Mouse (Mus musculus) frontal cortex, adult (tissue): ENCODE data around the gene Adarb1.

Experiments
- ATAC-seq: cut with Nextera tagmentation; 2 replicates; pipeline ENCODE4 v1.9.2; 2017; ENCODE audit warnings: mild to moderate bottlenecking, moderate library complexity, mixed read lengths; ENCODE audit not compliant: low TSS enrichment

The Adarb1 gene

GRCm38 (mm10) chr10:77435343-77435742, 17.3 kb upstream of the Adarb1 start:
- ATAC-seq: no peak

GRCm38 (mm10) chr10:77434457-77435151, 16.5 kb upstream of the Adarb1 start:
- peak; percentile 91 for ATAC-seq

GRCm38 (mm10) chr10:77434076-77434456, 16.0 kb upstream of the Adarb1 start:
- ATAC-seq: no peak

DNA sequence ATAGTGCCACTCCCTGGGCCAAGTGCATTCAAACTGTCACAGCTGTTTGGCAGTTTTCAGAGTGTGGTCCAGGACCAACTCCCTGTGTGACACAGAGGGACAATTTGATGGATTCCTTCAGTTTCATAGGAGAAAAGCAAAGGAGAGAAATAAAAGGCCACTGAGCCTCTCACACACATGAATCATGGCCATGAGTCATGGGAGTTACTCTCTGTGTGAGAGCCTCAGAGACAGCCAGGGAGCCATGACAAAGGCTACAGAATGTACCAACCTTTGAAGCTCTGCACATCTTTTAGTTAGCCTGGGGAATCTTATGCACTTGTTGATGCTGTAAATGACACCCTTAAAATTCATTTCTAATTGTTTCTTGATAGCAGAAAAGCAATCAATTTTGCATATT, 12.7 kb upstream of the Adarb1 start:
- no peak for ATAC-seq

GRCm38 (mm10) chr10:77429921-77430320, 11.9 kb upstream of the Adarb1 start:
- ATAC-seq: no peak

DNA sequence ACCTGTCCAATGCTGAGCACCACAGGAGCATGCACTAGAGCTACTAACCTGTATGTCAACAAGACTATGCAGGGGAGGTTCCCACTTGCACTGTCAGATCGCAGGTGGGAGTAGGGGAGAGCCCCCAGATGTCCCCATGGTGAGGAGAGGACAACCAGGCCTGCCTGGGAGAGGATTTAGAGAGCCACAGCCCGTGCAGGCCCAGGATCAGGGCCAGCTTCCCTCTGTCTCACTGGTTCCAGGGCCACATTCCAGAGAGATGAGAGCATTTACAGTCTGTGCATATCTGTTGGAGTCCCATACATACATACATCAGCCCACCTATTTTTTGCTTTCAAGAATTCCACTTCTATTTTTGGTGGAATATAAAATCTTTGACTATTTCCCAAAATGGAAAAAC, 9.5 kb upstream of the Adarb1 start:
- peak; percentile 28; the same call in 1 of the 2 replicates for ATAC-seq

DNA sequence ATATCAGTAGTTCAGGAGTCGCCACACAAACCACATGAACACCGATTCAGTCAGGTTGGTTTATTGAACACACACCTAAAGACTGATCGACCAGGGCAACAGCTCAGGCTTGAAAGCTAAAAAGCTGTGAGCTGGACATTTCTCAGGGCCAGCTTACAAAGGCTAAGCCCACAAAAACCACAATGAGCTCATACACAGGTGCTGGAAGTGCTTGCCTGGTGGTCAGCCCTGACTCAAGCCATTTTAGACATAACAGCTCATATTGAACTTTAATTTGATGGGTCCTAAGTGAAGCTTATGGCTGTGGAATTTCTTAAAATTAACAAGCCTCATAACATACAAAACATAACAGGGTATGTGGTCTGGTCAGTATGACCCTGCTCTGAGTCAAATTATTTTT, 2.1 kb upstream of the Adarb1 start:
- ATAC-seq: no peak

- peak; percentile 75 for ATAC-seq
Measured at GRCm38 (mm10) chr10:77417240-77418102, 599 bp downstream of the Adarb1 start.

DNA sequence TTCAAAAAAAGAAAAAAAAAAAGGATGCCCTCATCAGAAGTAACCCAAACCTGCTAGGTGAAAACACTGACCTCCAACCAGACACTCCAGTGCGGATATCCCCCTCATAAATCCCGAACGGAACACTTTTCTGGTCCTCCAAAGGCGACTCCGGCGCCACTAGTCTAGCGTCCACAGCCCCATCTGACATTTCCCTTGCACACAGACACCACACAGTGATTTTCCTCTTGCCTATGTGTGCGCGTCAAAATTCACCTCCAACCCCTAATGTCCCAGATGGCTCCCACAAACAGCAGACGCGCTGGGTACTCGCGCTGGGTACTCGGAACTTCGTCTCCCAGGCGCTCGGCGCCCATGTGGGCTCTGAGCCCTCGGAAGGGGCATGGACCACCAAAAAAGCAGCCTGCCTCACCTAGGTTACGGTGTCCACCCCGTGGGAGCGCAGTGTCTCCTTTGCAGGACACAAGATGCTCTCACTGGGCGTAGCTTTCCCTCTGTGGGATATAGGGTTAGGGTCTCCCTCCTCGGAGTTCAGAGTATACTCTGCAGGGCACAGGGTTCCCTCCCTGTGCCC, 1.3 kb downstream of the Adarb1 start:
- ATAC-seq: no peak

- no peak for ATAC-seq
Measured at GRCm38 (mm10) chr10:77415867-77416266, 2.2 kb downstream of the Adarb1 start.

- no peak for ATAC-seq
Measured at GRCm38 (mm10) chr10:77413791-77414190, 4.3 kb downstream of the Adarb1 start.

- no peak for ATAC-seq
Measured at GRCm38 (mm10) chr10:77409154-77409553, 8.9 kb downstream of the Adarb1 start.

- ATAC-seq: 0 out of 2 replicates have a peak, but pooled peaks have one; percentile 17
Measured at GRCm38 (mm10) chr10:77408241-77408640, 9.8 kb downstream of the Adarb1 start.

GRCm38 (mm10) chr10:77406486-77406885, 11.6 kb downstream of the Adarb1 start:
- ATAC-seq: no peak

- no peak for ATAC-seq
Measured at GRCm38 (mm10) chr10:77402463-77402862, 15.6 kb downstream of the Adarb1 start.

DNA sequence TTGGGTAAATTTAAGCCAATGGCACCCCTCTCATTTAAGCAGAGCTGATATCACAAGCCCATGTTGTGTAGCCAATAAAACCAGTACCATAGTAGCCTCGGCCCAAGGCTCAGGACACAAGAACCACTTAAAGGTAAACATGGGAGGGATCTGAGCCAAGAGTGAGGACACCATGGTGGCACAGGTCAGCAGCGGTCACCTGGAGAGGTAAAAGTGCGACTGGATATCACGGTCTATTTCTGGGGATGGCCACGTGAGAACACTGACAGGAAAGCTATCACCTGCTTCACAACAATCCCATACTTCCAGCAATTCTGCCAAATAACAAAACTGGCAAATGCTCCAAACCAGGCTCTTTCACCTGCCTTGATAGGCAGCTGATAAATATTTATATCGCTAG, 17.0 kb downstream of the Adarb1 start:
- no peak for ATAC-seq

DNA sequence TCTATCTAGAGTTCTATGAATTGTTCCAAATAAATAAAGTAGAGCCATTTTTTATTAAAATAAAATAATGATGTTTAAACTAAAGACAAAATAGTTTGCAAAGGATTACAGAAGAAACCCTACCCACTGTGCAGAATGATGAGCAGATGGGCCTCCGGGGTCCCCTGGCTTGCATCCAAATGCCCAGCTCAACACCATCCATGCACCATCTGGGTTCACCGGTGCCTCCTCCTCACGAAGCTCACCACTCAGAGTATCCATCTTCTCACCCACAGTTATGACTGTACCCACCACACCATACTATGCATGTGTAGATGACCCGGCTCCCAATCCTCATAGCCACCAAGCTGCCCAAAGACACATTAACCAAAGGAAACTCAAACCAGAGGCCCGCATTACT, 18.1 kb downstream of the Adarb1 start:
- ATAC-seq: no peak

GRCm38 (mm10) chr10:77398082-77398481, 20.0 kb downstream of the Adarb1 start:
- no peak for ATAC-seq

DNA sequence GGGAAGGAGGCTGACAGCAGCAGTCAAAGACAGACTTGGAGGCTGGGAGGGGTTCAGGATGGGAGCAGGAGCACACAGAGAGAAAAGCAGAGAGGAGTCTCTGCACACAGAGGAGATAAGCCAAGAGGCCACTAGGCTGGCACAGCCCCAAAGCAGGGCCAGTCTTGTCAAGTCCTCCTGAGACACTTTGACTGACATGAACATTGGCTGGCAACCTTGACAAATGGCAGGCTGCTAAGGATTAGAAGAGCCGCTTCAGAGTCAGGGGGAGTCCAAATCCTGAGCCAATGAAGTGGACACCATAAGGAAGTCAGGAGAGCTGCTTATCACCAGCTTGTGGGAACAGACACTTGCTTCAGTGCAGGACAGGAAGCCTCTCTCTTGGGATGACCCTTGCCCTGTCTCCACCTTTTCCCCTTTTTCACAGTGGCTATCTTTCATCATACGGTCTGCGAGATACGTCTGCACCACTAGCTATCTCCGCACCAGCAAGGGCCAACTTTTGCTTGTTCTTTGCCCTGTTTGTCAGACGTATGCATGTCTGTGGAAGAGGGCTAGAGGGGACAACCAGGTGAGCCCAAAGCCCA, 20.9 kb downstream of the Adarb1 start:
- no peak for ATAC-seq

DNA sequence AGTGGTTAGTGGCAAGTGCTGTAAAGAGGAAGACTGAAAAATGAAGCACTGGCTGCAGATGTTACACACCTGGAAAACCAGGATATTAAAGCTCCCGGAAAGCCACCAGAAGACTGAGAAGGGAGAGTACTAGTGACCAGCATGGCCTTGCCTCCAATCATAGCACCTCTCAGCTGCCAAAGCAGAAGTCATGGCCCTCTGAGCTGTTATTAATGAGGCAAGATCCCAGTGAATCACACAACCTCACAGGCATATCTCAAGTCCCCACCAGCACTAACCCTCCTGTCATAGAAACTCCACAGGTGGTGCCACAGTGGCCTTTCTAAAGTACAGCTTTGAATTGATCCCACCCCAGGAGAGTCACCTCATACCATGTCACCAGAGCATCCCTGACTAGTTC, 22.1 kb downstream of the Adarb1 start:
- ATAC-seq: no peak

DNA sequence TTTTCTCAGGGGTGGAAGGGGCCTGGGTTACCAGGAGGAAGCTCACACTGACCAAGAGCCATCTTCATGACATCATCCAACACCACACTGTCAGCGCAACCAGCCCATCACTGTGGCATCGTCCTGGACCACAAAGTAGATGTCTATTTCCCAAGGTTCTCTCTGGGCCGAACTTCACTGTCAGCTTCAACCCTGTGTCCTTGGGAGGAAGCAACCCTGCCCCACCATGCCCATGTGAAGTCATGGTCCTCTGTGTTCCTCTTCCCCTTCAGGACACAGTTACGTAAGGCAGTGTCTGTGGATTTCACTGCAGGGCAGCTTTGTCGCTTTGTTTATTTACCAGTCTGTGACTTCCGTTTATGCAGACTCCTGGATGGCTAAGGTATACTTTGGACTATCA, 27.0 kb downstream of the Adarb1 start:
- no peak for ATAC-seq

DNA sequence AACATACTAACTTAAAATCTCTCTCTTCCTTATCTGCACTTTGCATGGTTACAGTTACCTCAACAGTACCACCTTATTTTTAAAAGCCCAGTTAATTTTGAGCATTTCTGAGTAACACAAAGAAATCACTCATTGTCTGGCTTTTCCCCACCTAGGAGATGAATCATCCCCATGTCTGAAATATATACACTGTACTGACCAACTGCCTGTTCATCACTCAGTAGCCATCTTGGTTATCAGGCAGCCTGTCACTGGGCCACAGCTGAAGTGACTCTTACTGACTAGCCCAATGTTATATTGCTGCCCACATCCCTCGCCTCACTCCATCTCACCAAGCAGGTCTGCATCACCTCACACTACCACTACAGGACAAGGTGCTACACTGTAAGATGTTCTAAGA, 30.5 kb downstream of the Adarb1 start:
- no peak for ATAC-seq
